Mouse (Mus musculus) G1E (cell line): Measurements from ENCODE around the gene Cox6b1. TPM values are rescaled to one million over a fixed set of nuclear protein-coding genes. Genes with fewer than 3 reads are reported as not detected.

Experiments
- ATAC-seq: 2 replicates; pipeline ENCODE4 v1.8.0; 2016; ENCODE audit warnings: mild to moderate bottlenecking; ENCODE audit not compliant: insufficient number of reproducible peaks, poor library complexity, low FRiP score, severe bottlenecking; ENCODE audit errors: extremely low read depth
- DNase-seq: peaks from one replicate; pipeline ENCODE4 v3.0.0; 2012; ENCODE audit warnings: low spot score
- H3K27me3 ChIP-seq: 2 replicates; pipeline ENCODE4 v1.6.1; 2012; ENCODE audit warnings: mild to moderate bottlenecking, low read length, inconsistent platforms; ENCODE audit not compliant: insufficient read depth
- H3K36me3 ChIP-seq: replicated peaks from 2 replicates; pipeline ENCODE3; 2012; ENCODE audit warnings: mild to moderate bottlenecking, inconsistent platforms
- H3K4me1 ChIP-seq: 2 replicates; pipeline ENCODE4 v1.6.1; 2012; ENCODE audit warnings: low read depth, low read length, inconsistent platforms, mixed read lengths; ENCODE audit not compliant: insufficient read depth
- H3K4me3 ChIP-seq: 2 replicates; pipeline ENCODE4 v1.5.1; 2012; ENCODE audit warnings: low read depth, mild to moderate bottlenecking, inconsistent platforms, low read length, moderate library complexity, mixed read lengths
- H3K9me3 ChIP-seq: replicated peaks from 2 replicates; pipeline ENCODE4 v1.6.1; 2012; ENCODE audit warnings: inconsistent platforms
- CTCF ChIP-seq: IDR thresholded peaks from 2 replicates; pipeline ENCODE4 v1.5.1; 2012; ENCODE audit warnings: low read depth, low read length, inconsistent platforms, mixed read lengths
- GATA1 ChIP-seq: IDR thresholded peaks from 2 replicates; pipeline ENCODE4 v1.6.1; 2012; ENCODE audit warnings: borderline replicate concordance, low read length, inconsistent platforms, mixed read lengths
- GATA2 ChIP-seq: IDR thresholded peaks from 2 replicates; pipeline ENCODE4 v1.6.1; 2012; ENCODE audit warnings: low read depth, low read length, inconsistent platforms, borderline replicate concordance
- POLR2AphosphoS5 ChIP-seq: IDR thresholded peaks from 2 replicates; pipeline ENCODE4 v1.6.1; 2012; ENCODE audit warnings: low read depth, low read length, inconsistent platforms; ENCODE audit not compliant: insufficient replicate concordance
- TAL1 ChIP-seq: conservative IDR thresholded peaks from 2 replicates; pipeline ENCODE4 v1.6.1; 2012; ENCODE audit warnings: low read depth, low read length, inconsistent platforms, mixed read lengths
- polyA plus RNA-seq: library from polyadenylated mRNA; stranded (reverse); fragments of >175 nt; gene quantifications from 2 replicates; pipeline ENCODE4 v1.2.3, GENCODE M21; 2012
- total RNA-seq, 2 experiments: library from RNA; stranded (forward) in 1 of 2; stranded (reverse) in 1 of 2; fragments of 200-1000 nt in 1 of 2; fragments of >200 nt in 1 of 2; fragmentation: Nextera tagmentation in 1 of 2; gene quantifications; 2 replicates each; pipeline ENCODE4 v1.2.3; 2014 to 2017

Gene Cox6b1
- total and polyA plus RNA-seq, 3 experiments: 147 to 820 (median 256) TPM

DNA sequence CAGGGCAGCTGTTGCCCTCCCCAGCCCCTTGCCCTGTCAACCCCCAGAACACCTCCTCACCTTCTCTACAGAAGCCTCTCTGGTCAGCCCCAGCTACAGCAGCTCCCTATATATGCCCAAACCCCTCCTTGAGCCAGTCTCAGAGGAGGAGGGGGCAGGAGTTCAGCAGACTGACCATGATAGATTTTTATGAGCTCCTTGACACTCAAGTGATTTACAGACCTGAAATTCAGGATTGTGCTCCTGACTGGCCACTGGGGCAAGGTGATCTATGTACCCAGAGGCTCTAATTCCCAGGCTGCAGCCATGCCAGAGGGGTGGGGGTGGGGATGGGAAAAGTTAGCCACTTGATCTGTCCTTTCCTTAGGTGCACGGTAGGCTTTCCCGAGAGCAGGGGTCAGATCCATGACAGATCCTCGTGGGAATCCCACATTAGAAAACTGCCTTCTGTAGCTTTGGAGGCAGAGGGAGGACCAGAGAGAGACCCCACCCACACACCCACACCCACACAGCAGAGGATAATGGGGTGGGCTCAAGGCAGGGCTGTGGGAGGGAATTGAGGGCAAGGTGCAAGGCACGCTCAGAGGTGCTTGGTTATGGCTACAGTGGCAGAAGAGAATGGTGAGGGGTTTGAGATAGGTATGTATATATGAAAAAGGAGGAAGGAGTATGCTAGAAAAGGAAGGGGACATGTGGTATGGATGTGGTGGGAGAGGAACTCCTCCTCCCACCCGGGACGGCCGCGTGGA lies 13.1 kb downstream of the Cox6b1 start, which contains the start of gene Upk1a:
Gene Upk1a (minus strand): TSS at position 194 of the 749 bp plus-strand sequence.
- peaks cover 59% of the 10 kb centered on the region for H3K36me3 ChIP-seq
- ATAC-seq: no peak
- no peak for DNase-seq
- peaks cover 15% of the 10 kb centered on the region for H3K4me1 ChIP-seq
- TF ChIP-seq CTCF (no peak), POLR2AphosphoS5 (no peak), GATA1 (no peak), GATA2 (no peak), TAL1 (no peak)
- no peak within 1 kb of the TSS for H3K4me3 ChIP-seq
- no peaks in the 10 kb centered on the region for H3K27me3 ChIP-seq
- no peaks in the 10 kb centered on the region for H3K9me3 ChIP-seq

DNA sequence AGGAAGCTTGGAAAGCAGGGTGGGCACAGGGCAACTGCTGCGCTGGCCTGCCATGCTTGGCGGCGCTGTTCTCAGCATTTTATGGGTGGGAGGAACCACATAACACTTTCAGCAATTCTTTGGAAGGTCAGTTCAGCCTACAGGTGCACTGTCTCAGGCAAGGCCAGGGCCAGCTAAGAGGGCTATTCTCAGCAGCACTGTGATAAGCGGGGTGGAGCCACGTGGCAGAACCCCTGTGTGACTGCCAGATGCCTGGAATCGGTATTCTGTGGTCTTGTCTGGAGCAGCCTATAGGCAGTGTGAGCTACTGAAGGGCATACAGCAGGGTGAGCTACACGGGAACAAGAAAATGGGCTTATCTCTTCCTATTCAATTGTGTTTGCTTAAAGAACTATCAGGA lies 15.9 kb downstream of the Cox6b1 start:
- H3K36me3 ChIP-seq: peaks cover 37% of the 10 kb centered on the region
- TF ChIP-seq GATA2: no peak
- no peak for TF ChIP-seq CTCF
- no peak for TF ChIP-seq TAL1
- no peak for TF ChIP-seq GATA1
- TF ChIP-seq POLR2AphosphoS5: no peak
- no peaks in the 10 kb centered on the region for H3K9me3 ChIP-seq
- ATAC-seq: no peak
- H3K4me1 ChIP-seq: peaks cover 11% of the 10 kb centered on the region
- H3K4me3 ChIP-seq: no peak overlapping the region
- DNase-seq: no peak
- no peaks in the 10 kb centered on the region for H3K27me3 ChIP-seq

GRCm38 (mm10) chr7:30608476-30608875 lies 17.5 kb downstream of the Cox6b1 start:
- Histone ChIP-seq H3K4me1 (peaks cover 9% of the 10 kb centered on the region), H3K36me3 (peaks cover 38% of the 10 kb centered on the region), H3K27me3 (no peaks in the 10 kb centered on the region), H3K4me3 (no peak overlapping the region), H3K9me3 (no peaks in the 10 kb centered on the region)
- ATAC-seq (no peak), DNase-seq (no peak)
- no peak for TF ChIP-seq CTCF
- no peak for TF ChIP-seq POLR2AphosphoS5
- no peak for TF ChIP-seq GATA2
- no peak for TF ChIP-seq GATA1
- TF ChIP-seq TAL1: no peak

DNA sequence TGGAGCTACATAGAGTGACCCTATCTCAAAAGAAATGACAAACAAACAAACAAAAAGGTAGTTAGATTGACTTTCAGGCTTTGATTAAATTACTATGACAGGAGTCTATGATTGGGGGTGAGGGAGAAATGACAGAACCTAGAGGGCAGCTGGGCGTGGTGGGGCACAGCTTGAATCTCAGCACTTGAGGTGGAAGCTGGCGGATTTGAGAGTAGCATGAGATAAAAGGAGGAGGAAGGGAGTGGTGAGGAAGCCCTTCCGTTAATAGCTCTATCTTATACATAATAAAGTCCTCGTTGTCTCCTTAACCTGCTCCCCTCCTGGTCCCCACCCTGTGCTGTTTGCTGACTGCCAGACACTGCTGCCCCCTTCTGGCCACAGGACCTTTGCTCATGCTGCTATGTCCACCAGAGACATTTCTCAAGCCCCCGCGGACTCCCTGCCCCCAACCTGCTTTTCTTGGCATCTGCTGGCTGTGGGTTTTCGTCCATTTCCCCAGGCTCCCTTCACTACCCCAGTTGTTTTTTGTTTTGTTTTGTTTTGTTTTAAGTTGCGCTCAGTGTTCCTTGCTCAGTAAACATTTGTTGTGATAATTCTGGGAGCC lies 18.1 kb downstream of the Cox6b1 start:
- no peaks in the 10 kb centered on the region for H3K27me3 ChIP-seq
- peaks cover 6% of the 10 kb centered on the region; the same call in 1 of the 2 replicates for H3K4me1 ChIP-seq
- TF ChIP-seq TAL1 (no peak), GATA2 (no peak), GATA1 (no peak), CTCF (no peak; the same call in 1 of the 2 replicates), POLR2AphosphoS5 (no peak)
- no peak overlapping the region for H3K4me3 ChIP-seq
- peaks cover 40% of the 10 kb centered on the region for H3K36me3 ChIP-seq
- DNase-seq (peak; percentile 53), ATAC-seq (peak; percentile 34; the same call in 1 of the 2 replicates)
- no peaks in the 10 kb centered on the region for H3K9me3 ChIP-seq

DNA sequence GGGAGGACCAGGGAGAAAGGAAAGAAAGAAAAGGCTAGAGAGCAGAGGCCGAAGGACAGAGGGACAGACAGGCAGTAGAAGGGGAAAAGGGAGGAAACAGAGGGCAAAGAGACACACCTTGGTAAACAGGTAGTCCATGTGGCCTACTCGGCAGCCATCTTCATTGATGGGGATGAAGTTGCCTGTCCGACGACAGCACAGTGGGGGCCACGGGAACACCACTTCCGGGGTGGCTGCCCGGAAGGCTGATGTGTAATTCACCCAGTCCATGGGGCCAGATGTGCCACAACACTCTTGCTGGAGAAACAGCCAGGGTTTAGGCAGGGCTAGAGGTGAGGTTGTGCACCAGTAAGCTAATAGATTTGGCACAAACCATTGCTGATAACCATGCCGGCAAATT lies 21.0 kb downstream of the Cox6b1 start:
- Histone ChIP-seq H3K36me3 (peaks cover 26% of the 10 kb centered on the region), H3K27me3 (peaks cover under 1% of the 10 kb centered on the region; the same call in 1 of the 2 replicates), H3K9me3 (no peaks in the 10 kb centered on the region), H3K4me1 (peaks cover 14% of the 10 kb centered on the region), H3K4me3 (no peak overlapping the region)
- TF ChIP-seq GATA1: no peak
- ATAC-seq (no peak), DNase-seq (no peak)

DNA sequence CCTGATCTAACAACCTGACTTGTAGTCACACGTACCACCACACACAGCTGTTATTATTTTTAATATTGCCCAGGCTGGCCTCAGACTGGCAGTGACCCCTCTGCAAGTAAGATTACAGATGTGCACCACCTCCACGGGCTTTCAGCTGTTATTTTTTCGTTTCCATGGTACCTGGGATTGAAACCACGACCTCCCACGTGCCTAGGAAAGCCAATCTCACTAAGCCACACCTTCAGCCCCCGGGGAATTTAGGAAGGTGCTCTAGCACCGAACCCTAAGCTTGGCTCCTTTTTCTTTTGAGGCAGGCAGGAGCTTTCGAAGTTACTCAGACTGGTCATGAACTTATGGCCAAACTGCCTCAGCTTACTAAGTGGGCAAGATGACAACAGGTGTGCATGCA lies 21.5 kb downstream of the Cox6b1 start:
- no peak overlapping the region for H3K4me3 ChIP-seq
- TF ChIP-seq POLR2AphosphoS5 (no peak), GATA1 (no peak), CTCF (no peak), TAL1 (no peak), GATA2 (no peak)
- H3K36me3 ChIP-seq: peaks cover 21% of the 10 kb centered on the region
- ATAC-seq: no peak
- peaks cover 20% of the 10 kb centered on the region for H3K4me1 ChIP-seq
- H3K27me3 ChIP-seq: peaks cover 2% of the 10 kb centered on the region; the same call in 1 of the 2 replicates
- no peak for DNase-seq
- no peaks in the 10 kb centered on the region for H3K9me3 ChIP-seq
